Mouse (Mus musculus) thymus, adult 2 months (tissue): Measurements from ENCODE around the gene Glb1l. TPM values are rescaled to one million over a fixed set of nuclear protein-coding genes. Genes with fewer than 3 reads are reported as not detected.
A peak's percentile ranks its signal among the peaks of the same experiment; 100 is the strongest.
"Not testable (repeated sequence)": the region's sequence is repeated elsewhere in the genome, so short reads cannot be mapped to it uniquely, and the experiment has no call there.

Experiments
- DNase-seq: peaks from one replicate; pipeline ENCODE4 v3.0.0; 2021
- H3K27ac ChIP-seq: fragments of 200-500 bp; 2 replicates; pipeline ENCODE4 v1.5.1; 2012; ENCODE audit warnings: low read length, control low read depth; ENCODE audit not compliant: control insufficient read depth, insufficient read depth
- H3K27me3 ChIP-seq: fragments of 200-500 bp; 2 replicates; pipeline ENCODE4 v1.6.1; 2012; ENCODE audit warnings: mild to moderate bottlenecking, low read length, moderate library complexity, mixed read lengths; ENCODE audit not compliant: control insufficient read depth, insufficient read depth
- H3K36me3 ChIP-seq: fragments of 200-500 bp; 2 replicates; pipeline ENCODE4 v1.6.1; 2012; ENCODE audit warnings: mild to moderate bottlenecking, low read length, moderate library complexity; ENCODE audit not compliant: control insufficient read depth, insufficient read depth
- H3K4me1 ChIP-seq: fragments of 200-500 bp; replicated peaks from 2 replicates; pipeline ENCODE4 v1.6.1; 2012; ENCODE audit warnings: low read length; ENCODE audit not compliant: control insufficient read depth, insufficient read depth
- H3K4me3 ChIP-seq: fragments of 200-500 bp; 2 replicates; pipeline ENCODE4 v1.5.1; 2012; ENCODE audit warnings: mild to moderate bottlenecking, low read length, control low read depth, moderate library complexity; ENCODE audit not compliant: control insufficient read depth, insufficient read depth
- CTCF ChIP-seq: fragments of 200-500 bp; IDR thresholded peaks from 2 replicates; pipeline ENCODE4 v1.5.1; 2012; ENCODE audit warnings: mild to moderate bottlenecking, control low read depth, low read length, moderate library complexity, borderline replicate concordance; ENCODE audit not compliant: control insufficient read depth, poor library complexity, insufficient read depth; ENCODE audit errors: extremely low read depth
- POLR2A ChIP-seq: fragments of 200-500 bp; IDR thresholded peaks from 2 replicates; pipeline ENCODE4 v1.6.1; 2012; ENCODE audit warnings: mild to moderate bottlenecking, low read length, control low read depth, moderate library complexity; ENCODE audit not compliant: control insufficient read depth, poor library complexity, insufficient read depth; ENCODE audit errors: extremely low read depth
- WGBS: fragments of 180-500 bp; shearing (Covaris S2); methylation state at CpG from one replicate; pipeline ENCODE4 v1.1.7; 2018; 5-methylcytosine and 5-hydroxymethylcytosine counted together
- polyA plus RNA-seq: library from polyadenylated mRNA; depleted of rRNA; stranded (reverse); fragments of >200 nt; gene quantifications from 2 replicates; pipeline ENCODE4 v1.2.3, GENCODE M21; 2012

Glb1l gene
- polyA plus RNA-seq, 1 experiment, result 14.4 TPM

DNA sequence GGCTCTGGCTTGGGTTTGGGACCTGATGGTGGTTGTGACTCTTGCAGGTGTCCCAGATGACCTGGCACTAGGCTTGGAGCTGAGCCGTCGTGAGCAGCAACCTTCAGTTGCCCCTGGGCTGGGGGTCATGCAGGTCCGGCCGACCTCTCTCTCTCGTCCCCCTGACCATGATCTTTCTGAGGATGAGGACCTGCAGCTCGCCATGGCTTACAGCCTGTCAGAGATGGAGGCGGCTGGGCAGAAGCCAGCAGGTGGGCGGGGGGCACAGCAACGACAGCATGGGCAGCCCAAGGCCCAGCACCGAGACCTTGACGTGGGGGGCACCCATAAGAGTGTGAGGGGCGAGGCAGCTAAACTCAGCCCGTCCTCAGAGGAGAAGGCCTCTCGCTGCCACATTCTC is 32.8 kb upstream of the Glb1l start:
- no peak for DNase-seq
- no peaks in the 10 kb centered on the region for H3K27me3 ChIP-seq
- H3K27ac ChIP-seq, result no peak overlapping the region
- WGBS, result 97% methylated on average over 14 of the region's 14 CpGs
- H3K4me1 ChIP-seq, result peaks cover 6% of the 10 kb centered on the region
- TF ChIP-seq CTCF (no peak), POLR2A (no peak)
- H3K4me3 ChIP-seq, result no peak overlapping the region
- H3K36me3 ChIP-seq, result no peaks in the 10 kb centered on the region

DNA sequence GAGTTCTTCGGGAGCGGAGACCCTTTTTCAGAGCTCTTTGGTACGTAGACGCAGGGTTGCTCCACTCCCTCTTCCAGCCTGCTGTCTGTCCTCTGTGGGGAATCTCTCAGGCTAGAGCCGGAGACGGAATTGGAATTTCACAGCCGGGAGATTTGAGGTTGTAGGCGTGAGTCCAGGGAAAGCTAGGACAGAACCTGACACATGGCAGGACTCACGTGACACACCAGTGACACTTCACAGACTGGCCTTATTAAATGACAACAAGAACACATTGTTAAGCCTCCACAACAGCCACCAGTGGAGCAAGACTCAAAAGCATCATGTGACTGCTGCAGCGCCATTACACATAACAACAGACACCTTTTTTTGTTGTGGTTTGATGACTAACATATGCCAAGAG is 29.0 kb upstream of the Glb1l start:
- TF ChIP-seq CTCF (no peak), POLR2A (no peak)
- Histone ChIP-seq H3K4me3 (no peak overlapping the region), H3K27me3 (no peaks in the 10 kb centered on the region), H3K36me3 (no peaks in the 10 kb centered on the region), H3K27ac (no peak overlapping the region), H3K4me1 (peaks cover 6% of the 10 kb centered on the region)
- 93% methylated on average over 10 of the region's 10 CpGs for WGBS
- DNase-seq, result no peak

DNA sequence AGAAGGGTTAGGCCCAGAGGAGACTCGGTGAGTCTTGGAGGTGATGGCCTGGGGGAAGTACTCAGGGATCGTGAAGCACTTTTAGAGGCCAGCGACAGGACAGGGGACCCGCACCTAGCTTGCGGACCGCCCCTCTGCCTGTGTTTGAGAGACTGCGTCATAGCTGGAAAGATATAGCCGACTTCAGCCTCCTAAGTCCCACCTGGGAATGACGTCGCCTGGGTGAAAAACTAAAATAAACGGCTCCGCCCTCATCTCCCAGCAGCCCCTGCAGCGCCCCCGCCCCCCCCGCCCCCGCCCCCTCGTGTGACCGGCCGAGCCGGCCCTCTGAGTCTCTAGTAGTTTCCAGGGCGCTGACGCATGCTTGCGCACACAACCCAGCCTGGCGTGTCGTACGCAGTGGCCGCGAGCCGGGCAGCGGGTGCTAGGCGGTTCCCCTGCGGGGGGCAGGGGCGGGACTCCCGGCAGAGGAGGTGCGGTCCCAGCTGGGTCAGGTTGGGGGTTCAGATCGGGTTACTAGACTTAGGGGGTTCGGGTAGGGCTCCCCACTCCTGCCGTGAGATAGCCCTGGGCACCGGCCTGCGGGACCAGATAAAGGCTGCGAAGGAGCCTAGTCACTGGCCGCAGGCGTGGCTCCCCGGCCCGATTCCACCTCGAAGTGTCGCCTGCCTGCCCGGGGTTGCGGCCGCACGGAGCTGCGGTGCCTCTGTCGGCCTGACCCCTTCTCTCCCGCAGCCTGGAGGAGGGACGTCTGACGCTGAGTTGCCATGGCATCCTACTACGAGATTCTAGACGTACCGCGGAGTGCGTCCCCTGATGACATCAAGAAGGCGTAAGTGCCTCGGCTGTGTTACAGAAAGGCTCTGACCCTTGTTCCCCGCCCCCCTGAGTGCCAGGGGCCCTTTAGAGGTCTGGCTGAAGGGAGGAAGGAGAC is 25.8 kb upstream of the Glb1l start, which contains the start of gene Dnajb2:
Gene Dnajb2 (plus strand): TSS at position 290 of the 934 bp plus-strand sequence.
- DNase-seq, result peak; percentile 70

DNA sequence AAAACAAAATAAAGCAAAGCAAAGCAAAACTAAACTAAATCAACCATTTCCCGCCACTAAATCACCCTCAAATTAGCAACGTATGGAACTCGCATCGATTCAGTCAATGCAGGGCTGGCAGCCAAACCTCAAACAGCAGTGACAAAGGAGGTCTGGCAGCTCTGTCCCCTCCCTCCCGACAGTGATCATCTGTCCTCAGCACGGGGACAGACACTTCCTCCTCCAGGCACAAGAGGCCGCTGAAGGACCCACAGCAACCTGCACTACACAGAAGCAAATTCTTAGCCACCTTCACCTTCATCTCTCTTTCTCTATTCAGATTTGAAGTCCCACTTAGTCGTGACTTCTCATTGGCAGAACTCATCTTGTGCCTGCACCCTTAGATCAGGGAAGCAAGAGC is 24.0 kb upstream of the Glb1l start:
- H3K27me3 ChIP-seq, result no peaks in the 10 kb centered on the region
- under 1% methylated on average over 8 of the region's 8 CpGs for WGBS
- TF ChIP-seq CTCF (peak; percentile 60; the same call in 1 of the 2 replicates), POLR2A (no peak)
- H3K4me3 ChIP-seq, result no peak overlapping the region
- no peak overlapping the region for H3K27ac ChIP-seq
- peak; percentile 78 for DNase-seq
- peaks cover 6% of the 10 kb centered on the region for H3K4me1 ChIP-seq
- no peaks in the 10 kb centered on the region for H3K36me3 ChIP-seq

More for the DNA sequence above, 25.8 kb upstream of the Glb1l start, which contains the start of gene Dnajb2:
- Histone ChIP-seq H3K27me3 (no peaks in the 10 kb centered on the region), H3K4me3 (peak within 1 kb of the TSS; percentile 74), H3K27ac (peak within 1 kb of the TSS; percentile 63; the same call in 1 of the 2 replicates), H3K4me1 (peaks cover 6% of the 10 kb centered on the region), H3K36me3 (no peaks in the 10 kb centered on the region)
- TF ChIP-seq POLR2A (no peak), CTCF (no peak)
- WGBS, result 2% methylated on average over 64 of the region's 64 CpGs

DNA sequence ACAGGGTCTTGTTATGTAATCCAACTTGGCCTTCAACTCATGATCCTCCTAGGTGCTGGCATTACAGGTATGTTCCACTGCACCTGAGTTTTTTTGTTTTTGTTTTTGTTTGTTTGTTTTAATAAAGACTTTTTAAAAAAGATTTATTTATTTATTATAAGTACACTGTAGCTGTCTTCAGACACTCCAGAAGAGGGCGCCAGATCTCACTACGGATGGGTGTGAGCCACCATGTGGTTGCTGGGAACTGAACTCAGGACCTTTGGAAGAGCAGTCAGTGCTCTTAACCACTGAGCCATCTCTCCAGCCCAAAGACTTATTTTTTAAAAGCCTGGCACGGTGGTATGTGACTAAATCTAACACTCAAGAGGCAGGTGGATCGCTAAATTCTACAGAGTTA is 21.9 kb upstream of the Glb1l start:
- H3K4me3 ChIP-seq, H3K27ac ChIP-seq, H3K4me1 ChIP-seq, DNase-seq, H3K36me3 ChIP-seq, H3K27me3 ChIP-seq: not testable (repeated sequence)
- WGBS, result 85% methylated on average over 4 of the region's 4 CpGs

DNA sequence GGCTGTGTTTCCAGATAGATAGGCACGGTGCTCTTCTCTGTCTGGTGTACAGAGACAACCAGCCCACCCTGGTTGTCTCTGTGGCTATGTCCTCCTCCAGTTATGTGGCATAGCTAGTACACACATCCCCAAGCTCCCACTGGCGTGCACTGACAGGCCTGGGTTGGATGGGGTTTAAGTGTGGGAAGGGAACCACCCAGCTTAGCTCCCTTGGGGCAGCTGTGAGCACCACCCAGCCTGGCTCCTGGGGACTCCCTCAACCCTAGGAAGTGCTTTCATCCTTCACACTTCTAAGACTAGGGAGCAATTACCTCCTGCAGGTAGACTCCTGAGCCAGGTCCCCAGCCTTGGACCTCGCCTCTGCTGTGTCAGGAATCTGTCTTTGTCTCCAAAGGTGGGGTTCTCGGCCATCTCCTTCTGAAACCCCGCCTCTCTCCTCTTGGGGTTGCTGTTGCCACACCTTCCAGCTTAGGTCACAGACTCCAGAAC is 21.1 kb upstream of the Glb1l start, which contains the start of gene A630095N17Rik:
Gene A630095N17Rik (minus strand): TSS at position 439 of the 489 bp plus-strand sequence.
- no peak for TF ChIP-seq POLR2A
- Histone ChIP-seq H3K27me3 (no peaks in the 10 kb centered on the region), H3K4me3 (no peak within 1 kb of the TSS), H3K36me3 (no peaks in the 10 kb centered on the region), H3K4me1 (peaks cover 3% of the 10 kb centered on the region), H3K27ac (no peak within 1 kb of the TSS)
- WGBS, result 88% methylated on average over 5 of the region's 5 CpGs
- no peak for DNase-seq

DNA sequence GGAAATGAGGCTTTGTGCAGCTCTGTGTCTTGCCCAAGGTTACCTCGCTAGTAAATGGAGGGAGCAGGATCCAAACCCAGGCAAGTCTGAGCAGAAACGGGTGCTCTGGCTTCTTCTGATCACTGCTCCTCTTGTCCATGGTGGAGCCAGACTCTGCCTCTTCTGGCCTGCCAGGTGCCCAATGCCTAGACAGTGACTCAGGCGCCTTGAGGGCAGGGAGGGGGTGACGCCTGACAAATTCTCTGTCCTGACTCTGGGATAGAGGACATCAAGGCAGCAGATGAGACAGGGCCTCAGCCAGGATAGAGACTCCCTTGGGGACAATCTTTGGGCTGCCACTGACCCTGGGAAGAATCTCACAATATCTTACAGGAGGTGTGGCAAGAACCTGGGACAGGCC is 20.6 kb upstream of the Glb1l start:
- Histone ChIP-seq H3K27me3 (no peaks in the 10 kb centered on the region), H3K4me3 (no peak overlapping the region), H3K4me1 (peaks cover 6% of the 10 kb centered on the region), H3K36me3 (no peaks in the 10 kb centered on the region), H3K27ac (no peak overlapping the region)
- TF ChIP-seq CTCF, result no peak
- TF ChIP-seq POLR2A, result no peak
- DNase-seq, result no peak
- 97% methylated on average over 4 of the region's 4 CpGs for WGBS
